22 mouse cellular contexts compared by ENCODE assay signal in the genomic region with DNA sequence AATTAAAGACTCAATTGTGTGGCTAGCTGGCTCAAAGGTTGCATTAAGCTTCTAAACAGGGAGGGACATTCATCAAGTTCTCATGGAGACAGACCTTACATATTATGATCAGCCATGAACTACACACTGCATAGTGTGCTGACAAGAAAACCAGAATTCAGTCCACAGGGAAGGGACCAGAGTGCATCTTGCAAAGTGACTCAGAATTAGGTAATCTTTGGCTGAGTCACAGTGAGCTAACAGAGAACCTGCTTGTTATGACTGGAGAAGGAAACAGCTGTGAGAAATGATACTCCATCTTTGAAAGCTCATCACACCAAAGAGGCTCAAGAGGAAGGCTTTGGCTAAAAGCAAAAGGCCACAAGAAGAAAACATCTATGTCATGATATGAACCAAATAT. TPM values are rescaled to one million over a fixed set of nuclear protein-coding genes. Genes with fewer than 3 reads are reported as not detected.
DNase-seq lines count a peak whose midpoint lies in the region; ATAC-seq and TF ChIP-seq lines count a peak whose summit lies in the region.
"Had no signal": no experiment of that assay in that cellular context is flagged by ENCODE, and none has a peak within 500 bp of the region (broad histone marks: within the 10 kb centered on the region; RNA-seq: fewer than 3 reads in every experiment).

No protein-coding gene starts in this region.

- no peak overlapping the region for H3K9ac ChIP-seq in heart, embryonic 11.5 days (ENCODE audit: low read depth, low read length)
- H3K9ac ChIP-seq in limb, embryonic 14.5 days (ENCODE audit: low read depth, low read length, severe bottlenecking), result no peak overlapping the region
- no peak overlapping the region for H3K9ac ChIP-seq in stomach, postnatal 0 days (ENCODE audit: low read length)
- H3K9ac ChIP-seq: forebrain, embryonic 15.5 days; hindbrain, embryonic 14.5 days; limb, embryonic 13.5 days; liver, embryonic 15.5 days; neural tube, embryonic 13.5 days had no signal

- no peak overlapping the region for H3K27ac ChIP-seq in heart, embryonic 11.5 days (ENCODE audit: low read depth, low read length)
- no peak overlapping the region for H3K27ac ChIP-seq in limb, embryonic 14.5 days (replicated peaks; ENCODE audit: low read depth, low read length)
- H3K27ac ChIP-seq in limb, embryonic 10.5 days, result no peak overlapping the region
- no peak overlapping the region for H3K27ac ChIP-seq in stomach, postnatal 0 days (replicated peaks)
- H3K27ac ChIP-seq: forebrain, embryonic 15.5 days; gastrocnemius, adult 2 months; heart, embryonic 10.5 days; hindbrain, embryonic 14.5 days; kidney, postnatal 0 days; layer of hippocampus, adult 2 months; limb, embryonic 13.5 days; liver, embryonic 15.5 days; neural tube, embryonic 13.5 days had no signal

- H3K27me3 ChIP-seq in heart, embryonic 11.5 days (ENCODE audit: control insufficient read depth, insufficient read depth, low read length), result no peaks in the 10 kb centered on the region
- no peaks in the 10 kb centered on the region for H3K27me3 ChIP-seq in limb, embryonic 14.5 days (ENCODE audit: control insufficient read depth, insufficient read depth, low read length)
- no peaks in the 10 kb centered on the region for H3K27me3 ChIP-seq in limb, embryonic 10.5 days (ENCODE audit: low read depth, poor library complexity, severe bottlenecking)
- H3K27me3 ChIP-seq in stomach, postnatal 0 days (ENCODE audit: control insufficient read depth, insufficient read depth, low read length), result no peaks in the 10 kb centered on the region
- H3K27me3 ChIP-seq: forebrain, embryonic 15.5 days; limb, embryonic 13.5 days; liver, embryonic 15.5 days; neural tube, embryonic 13.5 days had no signal

- H3K9me3 ChIP-seq in heart, embryonic 11.5 days (replicated peaks; ENCODE audit: control insufficient read depth, low read length), result no peaks in the 10 kb centered on the region
- no peaks in the 10 kb centered on the region for H3K9me3 ChIP-seq in limb, embryonic 14.5 days (ENCODE audit: control insufficient read depth, low read length)
- no peaks in the 10 kb centered on the region for H3K9me3 ChIP-seq in limb, embryonic 10.5 days (replicated peaks)
- H3K9me3 ChIP-seq in stomach, postnatal 0 days (ENCODE audit: control insufficient read depth, low read length), result no peaks in the 10 kb centered on the region
- H3K9me3 ChIP-seq: forebrain, embryonic 15.5 days; heart, embryonic 10.5 days; limb, embryonic 13.5 days; liver, embryonic 15.5 days; neural tube, embryonic 13.5 days had no signal

- DNase-seq in heart, adult 11 months, result peak; percentile 87
- DNase-seq in limb, embryonic 14.5 days (ENCODE audit: low spot score), result peak; percentile 37
- DNase-seq in limb, embryonic 10.5 days (ENCODE audit: low spot score), result no peak
- peak; percentile 58 for DNase-seq in Muller cell, postnatal 12 days (ENCODE audit: inconsistent ontology term)
- no peak for DNase-seq in stomach, postnatal 0 days (ENCODE audit: low spot score)
- no peak for DNase-seq in natural killer cell, adult 2 months (ENCODE audit: low spot score in 2 of 2)
- DNase-seq: cerebellum, adult 11-12 months; cerebellum, postnatal 25 days; gastrocnemius, adult 2 months; kidney, adult 11 months; right cerebral cortex, postnatal 14 days had no signal

- ATAC-seq in heart, embryonic 11.5 days (replicated peaks; ENCODE audit: insufficient number of reproducible peaks, low FRiP score, low TSS enrichment), result no peak
- ATAC-seq in limb, embryonic 14.5 days (ENCODE audit: low FRiP score, low read depth), result no peak
- ATAC-seq in stomach, postnatal 0 days (ENCODE audit: low FRiP score, low TSS enrichment), result peak; percentile 81
- ATAC-seq: activated CD4-positive, CD25-positive, alpha-beta regulatory T cell, adult 4 months; forebrain, embryonic 15.5 days had no signal

- TF ChIP-seq EP300 in stomach, postnatal 0 days (optimal IDR thresholded peaks at IDR 0.05), result no peak

- no peak overlapping the region for H3K4me3 ChIP-seq in heart, embryonic 11.5 days (ENCODE audit: low read depth, low read length)
- H3K4me3 ChIP-seq in limb, embryonic 14.5 days (replicated peaks; ENCODE audit: low read length), result no peak overlapping the region
- no peak overlapping the region for H3K4me3 ChIP-seq in limb, embryonic 10.5 days
- H3K4me3 ChIP-seq in stomach, postnatal 0 days (ENCODE audit: low read depth, low read length), result no peak overlapping the region
- H3K4me3 ChIP-seq: erythroblast, embryonic 14.5 days; forebrain, embryonic 15.5 days; gastrocnemius, adult 2 months; heart, embryonic 10.5 days; layer of hippocampus, adult 2 months; limb, embryonic 13.5 days; liver, embryonic 15.5 days; neural tube, embryonic 13.5 days had no signal

- no peak overlapping the region for H3K4me2 ChIP-seq in heart, embryonic 11.5 days
- no peak overlapping the region for H3K4me2 ChIP-seq in limb, embryonic 14.5 days (replicated peaks; ENCODE audit: low read depth, low read length, severe bottlenecking)
- no peak overlapping the region for H3K4me2 ChIP-seq in stomach, postnatal 0 days (replicated peaks; ENCODE audit: low read depth)
- H3K4me2 ChIP-seq: forebrain, embryonic 15.5 days; hindbrain, embryonic 14.5 days; limb, embryonic 13.5 days; liver, embryonic 15.5 days; neural tube, embryonic 13.5 days had no signal

- no peak for TF ChIP-seq CTCF in stomach, postnatal 0 days (IDR thresholded peaks at IDR 0.05; ENCODE audit: low read depth)

- TF ChIP-seq POLR2A in limb, embryonic 14.5 days (IDR thresholded peaks at IDR 0.05; ENCODE audit: borderline replicate concordance, extremely low read depth, insufficient read depth, insufficient read length), result no peak

- no peaks in the 10 kb centered on the region for H3K4me1 ChIP-seq in heart, embryonic 11.5 days (ENCODE audit: control insufficient read depth, insufficient read depth, low read length)
- no peaks in the 10 kb centered on the region for H3K4me1 ChIP-seq in limb, embryonic 14.5 days (ENCODE audit: control insufficient read depth, insufficient read depth, low read length)
- no peaks in the 10 kb centered on the region for H3K4me1 ChIP-seq in limb, embryonic 10.5 days
- H3K4me1 ChIP-seq in stomach, postnatal 0 days (replicated peaks; ENCODE audit: control insufficient read depth, insufficient read depth), result no peaks in the 10 kb centered on the region
- H3K4me1 ChIP-seq: forebrain, embryonic 15.5 days; heart, embryonic 10.5 days; limb, embryonic 13.5 days; liver, embryonic 15.5 days; neural tube, embryonic 13.5 days had no signal

- H3K36me3 ChIP-seq in heart, embryonic 11.5 days (ENCODE audit: control insufficient read depth, insufficient read depth, low read length), result no peaks in the 10 kb centered on the region
- H3K36me3 ChIP-seq in limb, embryonic 14.5 days (ENCODE audit: control insufficient read depth, insufficient read depth, low read length), result no peaks in the 10 kb centered on the region
- no peaks in the 10 kb centered on the region for H3K36me3 ChIP-seq in limb, embryonic 10.5 days
- no peaks in the 10 kb centered on the region for H3K36me3 ChIP-seq in stomach, postnatal 0 days (ENCODE audit: control insufficient read depth, insufficient read depth, low read length)
- H3K36me3 ChIP-seq: forebrain, embryonic 15.5 days; heart, embryonic 10.5 days; limb, embryonic 13.5 days; liver, embryonic 15.5 days; neural tube, embryonic 13.5 days had no signal

RNA-seq across cellular contexts. Expression of a gene that starts 20.8 kb away (rescaled TPM):
- 5.5 and 6.7 TPM in 2 replicates for polyA plus RNA-seq in heart, embryonic 11.5 days (2014; fragmentation: Nextera tagmentation; extraction: Ambion mirVana)
- 44.8 and 46.2 TPM in 2 replicates for polyA plus RNA-seq in limb, embryonic 14.5 days (2012; rRNA removed)
- polyA plus RNA-seq in limb, embryonic 14.5 days (2014; fragmentation: Nextera tagmentation; extraction: Ambion mirVana), result 41.5 and 50.4 TPM in 2 replicates
- 4.3 and 6.0 TPM in 2 replicates for polyA plus RNA-seq in limb, embryonic 10.5 days (2016; fragmentation: Nextera tagmentation; extraction: Ambion mirVana)
- 1.7 and 2.5 TPM in 2 replicates for polyA plus RNA-seq in stomach, postnatal 0 days (2015; fragmentation: Nextera tagmentation; extraction: Ambion mirVana)
- polyA plus RNA-seq: activated CD4-positive, CD25-positive, alpha-beta regulatory T cell, adult 4 months; erythroblast, embryonic 14.5 days had no signal

RNA-seq across cellular contexts. Expression of a gene that starts 56.2 kb away (rescaled TPM):
- 0.72 and 0.83 TPM in 2 replicates for polyA plus RNA-seq in heart, embryonic 11.5 days (2014; fragmentation: Nextera tagmentation; extraction: Ambion mirVana)
- polyA plus RNA-seq in limb, embryonic 14.5 days (2012; rRNA removed), result 0.85 and 1.2 TPM in 2 replicates
- 2.3 and 2.8 TPM in 2 replicates for polyA plus RNA-seq in limb, embryonic 14.5 days (2014; fragmentation: Nextera tagmentation; extraction: Ambion mirVana)
- 0.38 and 1.0 TPM in 2 replicates for polyA plus RNA-seq in limb, embryonic 10.5 days (2016; fragmentation: Nextera tagmentation; extraction: Ambion mirVana)
- polyA plus RNA-seq in stomach, postnatal 0 days (2015; fragmentation: Nextera tagmentation; extraction: Ambion mirVana), result 0.02 and 0.05 TPM in 2 replicates
- polyA plus RNA-seq: activated CD4-positive, CD25-positive, alpha-beta regulatory T cell, adult 4 months; erythroblast, embryonic 14.5 days had no signal

Comparison
In these comparisons a context has a peak if more than half of its experiments do, and no peak if none do; other contexts are left out.
1. DNase-seq: peak in heart, adult 11 months (single experiment), limb, embryonic 14.5 days (single experiment) and Muller cell, postnatal 12 days (single experiment); none in limb, embryonic 10.5 days (single experiment), stomach, postnatal 0 days (single experiment) and natural killer cell, adult 2 months (0 of 2).